Mouse (Mus musculus) MEL (cell line): ENCODE measurements at regions not wholly inside any gene's neighbourhood (a gene's known extent, or its start where the extent isn't known, plus 50 kb on each side); places are given as distances from the start of the nearest gene placed in this dataset.

Source experiments
- CHD2 ChIP-seq: IDR thresholded peaks from 2 replicates; pipeline ENCODE4 v1.6.1; 2011; ENCODE audit warnings: low read length, improper control_type of control experiment
- CTCF ChIP-seq, 3 experiments: IDR thresholded peaks in 2 of 3; conservative IDR thresholded peaks in 1 of 3; 2 replicates each; pipeline ENCODE4 v1.5.1; 2011 to 2012; ENCODE audit warnings: low read length in 3 of 3, low read depth in 2 of 3, mild to moderate bottlenecking in 2 of 3, improper control_type of control experiment in 1 of 3, inconsistent platforms in 1 of 3, mixed read lengths in 1 of 3, moderate library complexity in 1 of 3; ENCODE audit not compliant: control insufficient read depth in 1 of 3, insufficient read depth in 1 of 3, poor library complexity in 1 of 3, severe bottlenecking in 1 of 3
- ELF1 ChIP-seq: IDR thresholded peaks from 2 replicates; pipeline ENCODE4 v1.6.1; 2014; ENCODE audit warnings: low read depth, mild to moderate bottlenecking, inconsistent platforms, low read length, improper control_type of control experiment, moderate library complexity
- SIN3A ChIP-seq: IDR thresholded peaks from 2 replicates; pipeline ENCODE4 v1.6.1; 2012; ENCODE audit warnings: low read length, improper control_type of control experiment, inconsistent platforms

GRCm38 (mm10) chr13:102132154-102132553 is 364.1 kb upstream of the Pik3r1 start:
- TF ChIP-seq CTCF (IDR thresholded peaks at IDR 0.05 in 2 of 3, conservative IDR thresholded peaks at IDR 0.05 in 1 of 3; ENCODE audit: control insufficient read depth in 1 of 3, insufficient read depth in 1 of 3, low read depth in 2 of 3, low read length in 3 of 3, poor library complexity in 1 of 3, severe bottlenecking in 1 of 3) = no peak
- no peak for TF ChIP-seq SIN3A
- no peak for TF ChIP-seq ELF1
- no peak for TF ChIP-seq CHD2
